Mouse (Mus musculus): ENCODE data around the gene Uox. TPM values are rescaled to one million over a fixed set of nuclear protein-coding genes. Genes with fewer than 3 reads are reported as not detected.

The Uox gene
- polyA plus RNA-seq, 1 experiment from 2014 or later, result 0.08 TPM

DNA sequence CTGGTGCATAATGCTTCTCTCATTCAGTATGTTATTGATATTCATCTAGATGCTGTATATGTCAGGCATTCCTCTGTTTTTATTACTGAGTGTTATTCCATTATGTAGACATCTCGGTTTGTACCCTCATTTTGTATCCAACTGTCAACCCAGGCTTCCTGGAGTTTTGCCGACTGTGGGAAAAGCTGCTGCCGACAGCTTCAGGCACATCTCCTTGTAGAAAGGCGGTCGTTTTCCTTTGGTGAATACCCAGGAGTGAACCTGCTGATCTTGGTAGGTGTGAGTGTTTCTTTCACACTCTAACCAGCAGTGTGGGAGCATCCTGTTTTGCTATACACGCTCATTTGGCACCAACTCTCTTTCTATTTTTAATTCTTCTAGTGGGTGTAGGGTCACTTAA, 90.8 kb downstream of the Uox start:
- WGBS, result 59% methylated on average over 6 of the region's 6 CpGs
- H3K9me3 ChIP-seq (replicated peaks; ENCODE audit: low read length), result no peaks in the 10 kb centered on the region
- ATAC-seq (replicated peaks; ENCODE audit: low FRiP score, low read depth) (no peak), DNase-seq (ENCODE audit: low spot score) (no peak)
- no peak overlapping the region for H3K27ac ChIP-seq
- H3K9ac ChIP-seq (ENCODE audit: low read depth, low read length), result no peak overlapping the region
- no peak for TF ChIP-seq CTCF (IDR thresholded peaks at IDR 0.05; ENCODE audit: low read depth)
- H3K27me3 ChIP-seq (ENCODE audit: insufficient read depth, low read length), result no peaks in the 10 kb centered on the region
- no peaks in the 10 kb centered on the region for H3K36me3 ChIP-seq (ENCODE audit: insufficient read depth, low read length)
- no peaks in the 10 kb centered on the region for H3K4me1 ChIP-seq (replicated peaks; ENCODE audit: insufficient read depth, low read length)
- H3K4me3 ChIP-seq (replicated peaks; ENCODE audit: low read depth, low read length), result no peak overlapping the region
- no peak overlapping the region for H3K4me2 ChIP-seq (ENCODE audit: low read length)

DNA sequence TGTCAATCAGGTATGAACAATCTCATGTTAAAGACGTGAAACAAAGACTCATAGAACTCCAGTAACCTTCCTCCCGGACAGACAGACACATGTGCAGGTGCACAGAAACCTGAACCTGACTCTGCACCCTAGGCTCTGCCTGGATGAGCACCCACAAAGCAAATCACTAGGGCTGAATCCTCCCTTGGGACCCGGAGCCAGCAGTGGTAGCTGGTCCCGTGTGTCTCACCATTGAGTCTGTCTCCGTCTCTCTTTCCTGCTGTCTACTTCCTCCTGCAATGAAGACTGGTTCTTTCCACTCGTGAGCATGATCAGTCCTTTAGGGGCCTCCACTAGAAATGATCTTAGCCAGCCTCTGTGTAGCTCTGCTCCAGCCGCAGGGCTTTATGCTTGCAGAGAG, 91.7 kb downstream of the Uox start:
- DNase-seq (ENCODE audit: low spot score) (no peak), ATAC-seq (replicated peaks; ENCODE audit: low FRiP score, low read depth) (no peak)
- Histone ChIP-seq H3K36me3 (ENCODE audit: insufficient read depth, low read length) (no peaks in the 10 kb centered on the region), H3K4me2 (ENCODE audit: low read length) (no peak overlapping the region), H3K9me3 (replicated peaks; ENCODE audit: low read length) (no peaks in the 10 kb centered on the region), H3K4me3 (replicated peaks; ENCODE audit: low read depth, low read length) (no peak overlapping the region), H3K9ac (ENCODE audit: low read depth, low read length) (no peak overlapping the region), H3K4me1 (replicated peaks; ENCODE audit: insufficient read depth, low read length) (no peaks in the 10 kb centered on the region), H3K27ac (no peak overlapping the region), H3K27me3 (ENCODE audit: insufficient read depth, low read length) (no peaks in the 10 kb centered on the region)
- no peak for TF ChIP-seq CTCF (IDR thresholded peaks at IDR 0.05; ENCODE audit: low read depth)
- 70% methylated on average over 7 of the region's 7 CpGs for WGBS

GRCm38 (mm10) chr3:146671121-146671520, 100.9 kb downstream of the Uox start:
- DNase-seq (ENCODE audit: low spot score), result peak; percentile 45
- ATAC-seq (replicated peaks; ENCODE audit: low FRiP score, low read depth), result no peak
- WGBS, result 59% methylated on average over 2 of the region's 2 CpGs
- no peak overlapping the region for H3K27ac ChIP-seq
- no peak overlapping the region for H3K9ac ChIP-seq (ENCODE audit: low read depth, low read length)
- no peaks in the 10 kb centered on the region for H3K9me3 ChIP-seq (replicated peaks; ENCODE audit: low read length)
- no peaks in the 10 kb centered on the region for H3K4me1 ChIP-seq (replicated peaks; ENCODE audit: insufficient read depth, low read length)
- TF ChIP-seq CTCF (IDR thresholded peaks at IDR 0.05; ENCODE audit: low read depth), result no peak
- H3K36me3 ChIP-seq (ENCODE audit: insufficient read depth, low read length), result no peaks in the 10 kb centered on the region
- no peaks in the 10 kb centered on the region for H3K27me3 ChIP-seq (ENCODE audit: insufficient read depth, low read length)
- H3K4me3 ChIP-seq (replicated peaks; ENCODE audit: low read depth, low read length), result no peak overlapping the region
- H3K4me2 ChIP-seq (ENCODE audit: low read length), result no peak overlapping the region

- TF ChIP-seq CTCF (IDR thresholded peaks at IDR 0.05; ENCODE audit: low read depth), result no peak
- ATAC-seq (replicated peaks; ENCODE audit: low FRiP score, low read depth) (no peak), DNase-seq (ENCODE audit: low spot score) (no peak)
- Histone ChIP-seq H3K36me3 (ENCODE audit: insufficient read depth, low read length) (no peaks in the 10 kb centered on the region), H3K4me3 (replicated peaks; ENCODE audit: low read depth, low read length) (no peak overlapping the region), H3K4me2 (ENCODE audit: low read length) (no peak overlapping the region), H3K9ac (ENCODE audit: low read depth, low read length) (no peak overlapping the region), H3K4me1 (replicated peaks; ENCODE audit: insufficient read depth, low read length) (no peaks in the 10 kb centered on the region), H3K9me3 (replicated peaks; ENCODE audit: low read length) (no peaks in the 10 kb centered on the region), H3K27me3 (ENCODE audit: insufficient read depth, low read length) (no peaks in the 10 kb centered on the region), H3K27ac (no peak overlapping the region)
- 92% methylated on average over 1 of the region's 1 CpGs for WGBS
Observed at GRCm38 (mm10) chr3:146675101-146675500, 104.9 kb downstream of the Uox start.

DNA sequence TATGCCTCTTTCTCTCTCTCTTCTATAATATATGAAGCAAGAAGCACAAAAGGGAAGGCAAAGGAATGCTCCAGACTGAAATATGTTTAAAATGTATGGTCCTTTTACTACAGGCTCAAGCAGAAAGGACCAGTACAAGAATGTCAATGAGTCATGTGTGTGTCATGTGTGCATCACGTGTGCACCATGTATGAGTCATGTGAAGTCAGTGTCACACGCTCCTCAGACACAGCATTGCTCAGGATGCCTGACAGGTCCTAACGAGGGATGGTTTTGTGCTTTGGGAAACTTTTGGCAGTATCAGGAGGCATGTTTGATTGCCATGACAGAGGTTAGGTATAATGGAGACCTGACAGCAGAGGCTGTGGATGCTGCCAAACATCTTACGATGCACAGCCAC, 106.0 kb downstream of the Uox start:
- ATAC-seq (replicated peaks; ENCODE audit: low FRiP score, low read depth) (no peak), DNase-seq (ENCODE audit: low spot score) (no peak)
- no peak for TF ChIP-seq CTCF (IDR thresholded peaks at IDR 0.05; ENCODE audit: low read depth)
- H3K4me1 ChIP-seq (replicated peaks; ENCODE audit: insufficient read depth, low read length), result no peaks in the 10 kb centered on the region
- H3K27me3 ChIP-seq (ENCODE audit: insufficient read depth, low read length), result no peaks in the 10 kb centered on the region
- no peak overlapping the region for H3K27ac ChIP-seq
- no peaks in the 10 kb centered on the region for H3K9me3 ChIP-seq (replicated peaks; ENCODE audit: low read length)
- no peak overlapping the region for H3K9ac ChIP-seq (ENCODE audit: low read depth, low read length)
- no peak overlapping the region for H3K4me2 ChIP-seq (ENCODE audit: low read length)
- no peak overlapping the region for H3K4me3 ChIP-seq (replicated peaks; ENCODE audit: low read depth, low read length)
- H3K36me3 ChIP-seq (ENCODE audit: insufficient read depth, low read length), result no peaks in the 10 kb centered on the region
- 87% methylated on average over 4 of the region's 4 CpGs for WGBS

GRCm38 (mm10) chr3:146679646-146680045, 109.4 kb downstream of the Uox start:
- no peak overlapping the region for H3K4me3 ChIP-seq (replicated peaks; ENCODE audit: low read depth, low read length)
- no peak overlapping the region for H3K9ac ChIP-seq (ENCODE audit: low read depth, low read length)
- no peaks in the 10 kb centered on the region for H3K27me3 ChIP-seq (ENCODE audit: insufficient read depth, low read length)
- H3K27ac ChIP-seq, result no peak overlapping the region
- no peak for DNase-seq (ENCODE audit: low spot score)
- H3K4me1 ChIP-seq (replicated peaks; ENCODE audit: insufficient read depth, low read length), result no peaks in the 10 kb centered on the region
- 94% methylated on average over 16 of the region's 16 CpGs for WGBS
- H3K4me2 ChIP-seq (ENCODE audit: low read length), result no peak overlapping the region
- TF ChIP-seq CTCF (IDR thresholded peaks at IDR 0.05; ENCODE audit: low read depth), result no peak
- no peaks in the 10 kb centered on the region for H3K9me3 ChIP-seq (replicated peaks; ENCODE audit: low read length)
- H3K36me3 ChIP-seq (ENCODE audit: insufficient read depth, low read length), result no peaks in the 10 kb centered on the region
- ATAC-seq (replicated peaks; ENCODE audit: low FRiP score, low read depth), result no peak

GRCm38 (mm10) chr3:146680625-146681024, 110.4 kb downstream of the Uox start:
- ATAC-seq (replicated peaks; ENCODE audit: low FRiP score, low read depth) (no peak), DNase-seq (ENCODE audit: low spot score) (no peak)
- no peak overlapping the region for H3K4me3 ChIP-seq (replicated peaks; ENCODE audit: low read depth, low read length)
- H3K36me3 ChIP-seq (ENCODE audit: insufficient read depth, low read length), result no peaks in the 10 kb centered on the region
- H3K9ac ChIP-seq (ENCODE audit: low read depth, low read length), result no peak overlapping the region
- no peaks in the 10 kb centered on the region for H3K27me3 ChIP-seq (ENCODE audit: insufficient read depth, low read length)
- 86% methylated on average over 13 of the region's 13 CpGs for WGBS
- H3K4me2 ChIP-seq (ENCODE audit: low read length), result no peak overlapping the region
- no peak overlapping the region for H3K27ac ChIP-seq
- H3K9me3 ChIP-seq (replicated peaks; ENCODE audit: low read length), result no peaks in the 10 kb centered on the region
- H3K4me1 ChIP-seq (replicated peaks; ENCODE audit: insufficient read depth, low read length), result peaks cover 5% of the 10 kb centered on the region
- TF ChIP-seq CTCF (IDR thresholded peaks at IDR 0.05; ENCODE audit: low read depth), result no peak
